Mouse (Mus musculus): ENCODE measurements at regions not wholly inside any gene's neighbourhood (a gene's known extent, or its start where the extent isn't known, plus 50 kb on each side); places are given as distances from the start of the nearest gene placed in this dataset.

DNA sequence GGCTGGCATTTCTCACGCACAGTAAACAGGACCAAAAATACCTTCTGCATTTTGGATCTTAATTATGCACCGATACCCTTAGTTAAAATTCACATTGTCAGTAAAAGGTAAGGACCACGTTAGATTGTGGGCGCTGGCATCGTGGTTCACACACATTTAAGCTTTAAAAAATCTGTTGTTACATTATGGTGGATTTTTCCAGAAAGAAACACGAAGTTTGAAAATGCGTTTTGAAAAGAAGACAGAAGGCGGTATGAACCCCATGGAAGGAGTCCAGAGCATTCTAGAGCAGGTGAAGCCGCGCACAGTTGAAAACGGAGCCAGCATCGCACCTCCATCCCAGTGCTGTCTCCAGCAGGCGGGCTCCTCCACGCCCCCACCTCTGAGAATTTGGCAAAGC, 94.6 kb upstream of the Zfp64 start:
- Histone ChIP-seq H3K27ac (no peak overlapping the region), H3K4me3 (no peak overlapping the region), H3K27me3 (ENCODE audit: control insufficient read depth, insufficient read depth, low read length) (no peaks in the 10 kb centered on the region), H3K79me2 (replicated peaks; ENCODE audit: control insufficient read depth, insufficient read depth, low read length) (no peaks in the 10 kb centered on the region), H3K4me1 (ENCODE audit: control insufficient read depth, insufficient read depth, low read length) (no peaks in the 10 kb centered on the region), H3K9ac (ENCODE audit: low read depth, low read length) (no peak overlapping the region), H3K36me3 (ENCODE audit: control insufficient read depth, insufficient read depth, low read length) (no peaks in the 10 kb centered on the region)
- intact Hi-C loops (cut with DNase I) = no loop called here
- WGBS = 84% methylated on average over 14 of the region's 14 CpGs
- TF ChIP-seq POLR2A (IDR thresholded peaks at IDR 0.05; ENCODE audit: insufficient read depth, low read depth, low read length) (no peak), CTCF (IDR thresholded peaks at IDR 0.05) (no peak), EP300 (IDR thresholded peaks at IDR 0.05; ENCODE audit: insufficient read depth, low read depth, low read length) (no peak)
- DNase-seq = no peak

DNA sequence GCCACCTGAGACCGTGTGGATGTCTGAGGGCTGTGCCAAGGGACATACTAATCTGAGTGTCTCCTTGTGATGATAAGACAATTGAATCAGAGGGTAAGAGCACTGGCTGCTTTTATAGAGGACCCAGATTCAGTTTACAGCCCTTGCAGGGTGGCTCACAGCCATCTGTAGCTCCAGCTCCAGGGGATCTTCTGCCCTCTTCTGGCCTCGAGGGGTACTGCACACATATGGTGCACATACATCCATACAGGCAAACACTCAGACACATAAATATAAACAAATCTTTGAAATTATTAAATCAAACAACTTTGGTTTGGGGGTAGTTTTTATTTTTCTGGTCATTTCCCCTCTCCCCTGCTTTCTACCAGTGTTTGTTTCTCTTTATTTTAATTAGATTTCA, 86.4 kb upstream of the Zfp64 start:
- Histone ChIP-seq H3K27me3 (ENCODE audit: control insufficient read depth, insufficient read depth, low read length) (no peaks in the 10 kb centered on the region), H3K79me2 (replicated peaks; ENCODE audit: control insufficient read depth, insufficient read depth, low read length) (no peaks in the 10 kb centered on the region), H3K36me3 (ENCODE audit: control insufficient read depth, insufficient read depth, low read length) (no peaks in the 10 kb centered on the region), H3K4me3 (no peak overlapping the region), H3K27ac (no peak overlapping the region), H3K9ac (ENCODE audit: low read depth, low read length) (no peak overlapping the region), H3K4me1 (ENCODE audit: control insufficient read depth, insufficient read depth, low read length) (no peaks in the 10 kb centered on the region)
- DNase-seq = no peak
- 60% methylated on average over 2 of the region's 2 CpGs for WGBS
- 0 out of 2 replicates have a peak, but pooled peaks have one; percentile 14 for TF ChIP-seq CTCF (IDR thresholded peaks at IDR 0.05)
- no peak for TF ChIP-seq EP300 (IDR thresholded peaks at IDR 0.05; ENCODE audit: insufficient read depth, low read depth, low read length)
- TF ChIP-seq POLR2A (IDR thresholded peaks at IDR 0.05; ENCODE audit: insufficient read depth, low read depth, low read length) = no peak
- intact Hi-C loops (cut with DNase I) = no loop called here

DNA sequence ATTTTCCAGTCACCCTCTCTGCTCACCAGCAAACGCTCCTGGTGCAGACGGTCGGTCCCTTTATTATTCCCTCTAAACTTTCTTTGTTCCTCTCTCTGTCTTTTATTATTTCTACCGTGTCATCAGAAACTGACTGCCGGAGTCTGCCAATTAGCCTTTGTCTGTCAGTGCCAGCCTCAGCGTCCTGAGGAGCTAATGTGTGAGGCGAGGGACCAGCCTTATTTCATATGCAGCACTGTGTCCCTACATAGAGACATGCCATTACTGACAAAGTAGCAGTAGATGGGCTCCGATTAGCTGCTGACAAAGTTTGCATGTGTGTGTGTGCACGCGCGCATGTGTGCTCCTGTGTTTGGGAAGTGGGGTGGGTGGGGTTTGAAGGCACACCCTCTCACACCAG, 82.6 kb upstream of the Zfp64 start:
- H3K4me3 ChIP-seq = no peak overlapping the region
- H3K4me1 ChIP-seq (ENCODE audit: control insufficient read depth, insufficient read depth, low read length) = no peaks in the 10 kb centered on the region
- TF ChIP-seq EP300 (IDR thresholded peaks at IDR 0.05; ENCODE audit: insufficient read depth, low read depth, low read length) = no peak
- TF ChIP-seq POLR2A (IDR thresholded peaks at IDR 0.05; ENCODE audit: insufficient read depth, low read depth, low read length) = no peak
- TF ChIP-seq CTCF (IDR thresholded peaks at IDR 0.05) = no peak
- intact Hi-C loops (cut with DNase I) = no loop called here
- no peaks in the 10 kb centered on the region for H3K36me3 ChIP-seq (ENCODE audit: control insufficient read depth, insufficient read depth, low read length)
- H3K27me3 ChIP-seq (ENCODE audit: control insufficient read depth, insufficient read depth, low read length) = no peaks in the 10 kb centered on the region
- H3K27ac ChIP-seq = no peak overlapping the region
- no peak overlapping the region for H3K9ac ChIP-seq (ENCODE audit: low read depth, low read length)
- WGBS = 87% methylated on average over 11 of the region's 11 CpGs
- DNase-seq = no peak
- H3K79me2 ChIP-seq (replicated peaks; ENCODE audit: control insufficient read depth, insufficient read depth, low read length) = no peaks in the 10 kb centered on the region

DNA sequence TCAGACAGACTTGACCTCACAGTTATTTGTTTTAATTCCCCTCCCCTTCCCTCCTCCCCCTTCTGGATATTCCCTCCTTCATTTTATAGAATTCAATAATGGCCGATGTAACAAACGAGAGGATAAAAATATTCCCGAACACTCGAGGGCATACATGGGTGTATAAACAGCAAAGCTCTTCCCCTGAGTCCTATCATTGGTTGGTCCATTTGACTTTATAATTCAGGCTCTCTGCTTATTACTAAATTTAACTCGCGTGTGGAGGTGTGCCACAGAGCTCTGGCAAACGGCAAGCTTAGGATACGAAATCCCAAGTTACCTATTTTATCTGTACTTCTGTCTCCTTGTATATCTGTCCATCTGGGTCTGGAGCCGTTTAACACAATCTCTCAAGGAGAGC, 82.1 kb upstream of the Zfp64 start:
- H3K4me3 ChIP-seq = no peak overlapping the region
- WGBS = 66% methylated on average over 9 of the region's 9 CpGs
- no peaks in the 10 kb centered on the region for H3K4me1 ChIP-seq (ENCODE audit: control insufficient read depth, insufficient read depth, low read length)
- no peak for DNase-seq
- no peak overlapping the region for H3K27ac ChIP-seq
- H3K36me3 ChIP-seq (ENCODE audit: control insufficient read depth, insufficient read depth, low read length) = no peaks in the 10 kb centered on the region
- H3K27me3 ChIP-seq (ENCODE audit: control insufficient read depth, insufficient read depth, low read length) = no peaks in the 10 kb centered on the region
- TF ChIP-seq POLR2A (IDR thresholded peaks at IDR 0.05; ENCODE audit: insufficient read depth, low read depth, low read length) (no peak), CTCF (IDR thresholded peaks at IDR 0.05) (no peak), EP300 (IDR thresholded peaks at IDR 0.05; ENCODE audit: insufficient read depth, low read depth, low read length) (no peak)
- no peak overlapping the region for H3K9ac ChIP-seq (ENCODE audit: low read depth, low read length)
- intact Hi-C loops (cut with DNase I) = no loop called here
- H3K79me2 ChIP-seq (replicated peaks; ENCODE audit: control insufficient read depth, insufficient read depth, low read length) = no peaks in the 10 kb centered on the region

DNA sequence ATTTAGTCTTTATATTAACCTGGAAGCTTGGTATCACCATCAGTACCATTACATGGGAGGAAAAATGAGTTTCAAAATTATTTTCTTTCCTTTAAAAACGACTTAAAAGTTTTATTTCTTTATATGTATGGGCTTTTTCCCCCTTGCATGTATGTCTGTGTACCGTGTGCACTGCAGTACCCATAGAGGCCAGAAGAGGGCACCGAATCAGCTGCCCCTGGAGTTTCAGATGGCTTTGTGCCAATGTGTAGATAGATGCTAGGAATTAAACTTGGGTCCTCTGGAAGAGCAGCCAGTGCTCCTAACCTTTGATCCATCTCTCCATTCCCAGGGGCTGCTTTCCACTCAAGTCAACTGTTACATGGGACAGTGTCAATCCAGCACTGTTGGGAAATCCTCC, 79.9 kb upstream of the Zfp64 start:
- DNase-seq = no peak
- Histone ChIP-seq H3K36me3 (ENCODE audit: control insufficient read depth, insufficient read depth, low read length) (no peaks in the 10 kb centered on the region), H3K4me1 (ENCODE audit: control insufficient read depth, insufficient read depth, low read length) (no peaks in the 10 kb centered on the region), H3K79me2 (replicated peaks; ENCODE audit: control insufficient read depth, insufficient read depth, low read length) (no peaks in the 10 kb centered on the region), H3K27me3 (ENCODE audit: control insufficient read depth, insufficient read depth, low read length) (no peaks in the 10 kb centered on the region), H3K4me3 (no peak overlapping the region), H3K27ac (no peak overlapping the region), H3K9ac (ENCODE audit: low read depth, low read length) (no peak overlapping the region)
- WGBS = 32% methylated on average over 3 of the region's 3 CpGs
- intact Hi-C loops (cut with DNase I) = no loop called here
- no peak for TF ChIP-seq POLR2A (IDR thresholded peaks at IDR 0.05; ENCODE audit: insufficient read depth, low read depth, low read length)
- peak; percentile 76 for TF ChIP-seq CTCF (IDR thresholded peaks at IDR 0.05)
- no peak for TF ChIP-seq EP300 (IDR thresholded peaks at IDR 0.05; ENCODE audit: insufficient read depth, low read depth, low read length)

DNA sequence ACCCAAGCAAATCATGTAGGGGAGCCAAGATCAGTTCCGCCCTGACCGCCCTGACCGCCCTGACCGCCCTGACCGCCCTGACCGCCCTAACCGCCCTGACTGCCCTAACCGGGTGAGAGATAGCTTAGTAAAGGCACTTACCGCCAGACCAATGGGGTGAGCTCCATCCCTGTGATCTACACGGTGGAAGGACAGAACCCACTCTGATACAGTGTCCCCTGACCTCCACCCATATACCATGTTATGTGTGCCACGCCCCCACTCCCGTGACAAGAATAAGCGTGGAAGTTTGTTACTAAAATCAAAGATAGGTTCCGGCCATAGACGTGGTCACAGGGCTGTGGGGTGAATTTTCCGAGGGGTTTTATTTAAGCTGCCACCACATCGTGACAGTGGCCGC, 78.6 kb upstream of the Zfp64 start:
- no peak overlapping the region for H3K27ac ChIP-seq
- 65% methylated on average over 18 of the region's 18 CpGs for WGBS
- intact Hi-C loops (cut with DNase I) = no loop called here
- no peak for TF ChIP-seq POLR2A (IDR thresholded peaks at IDR 0.05; ENCODE audit: insufficient read depth, low read depth, low read length)
- no peak for TF ChIP-seq CTCF (IDR thresholded peaks at IDR 0.05)
- no peak for TF ChIP-seq EP300 (IDR thresholded peaks at IDR 0.05; ENCODE audit: insufficient read depth, low read depth, low read length)
- H3K36me3 ChIP-seq (ENCODE audit: control insufficient read depth, insufficient read depth, low read length) = no peaks in the 10 kb centered on the region
- H3K9ac ChIP-seq (ENCODE audit: low read depth, low read length) = no peak overlapping the region
- DNase-seq = no peak
- H3K79me2 ChIP-seq (replicated peaks; ENCODE audit: control insufficient read depth, insufficient read depth, low read length) = no peaks in the 10 kb centered on the region
- H3K27me3 ChIP-seq (ENCODE audit: control insufficient read depth, insufficient read depth, low read length) = no peaks in the 10 kb centered on the region
- no peak overlapping the region for H3K4me3 ChIP-seq
- H3K4me1 ChIP-seq (ENCODE audit: control insufficient read depth, insufficient read depth, low read length) = no peaks in the 10 kb centered on the region

All from heart, adult 2 months (tissue).